Mouse (Mus musculus) ES-Bruce4 (cell line): ENCODE measurements around the gene Bsn.

ENCODE experiments used
- CTCF ChIP-seq: IDR thresholded peaks from one replicate; pipeline ENCODE4 v1.8.1; 2011; ENCODE audit warnings: low read depth, low read length
- EP300 ChIP-seq: IDR thresholded peaks from 2 replicates; pipeline ENCODE4 v1.6.1; 2011; ENCODE audit warnings: low read depth, low read length; ENCODE audit not compliant: insufficient read depth
- POLR2A ChIP-seq: IDR thresholded peaks from one replicate; pipeline ENCODE4 v1.8.1; 2011; ENCODE audit warnings: low read length; ENCODE audit not compliant: insufficient read depth

GRCm38 (mm10) chr9:108067199-108067598 lies 123.0 kb downstream of the Bsn start:
- no peak for TF ChIP-seq POLR2A
- TF ChIP-seq CTCF = peak; percentile 48
- TF ChIP-seq EP300 = no peak
